Mouse (Mus musculus) intestine, embryonic 16.5 days (tissue): ENCODE results near the gene Rps3. TPM values are rescaled to one million over a fixed set of nuclear protein-coding genes. Genes with fewer than 3 reads are reported as not detected.

Experiments used
- ATAC-seq: fragments of 200-750 bp; cut with Nextera tagmentation; 2 replicates; pipeline ENCODE4 v1.8.0; 2017; ENCODE audit warnings: moderate TSS enrichment, moderate library complexity
- H3K27ac ChIP-seq: fragments of 300-500 bp; sonication (generic); 2 replicates; pipeline ENCODE4 v1.5.1; 2014; ENCODE audit warnings: mild to moderate bottlenecking, low read length
- H3K27me3 ChIP-seq: fragments of 300-500 bp; sonication (generic); replicated peaks from 2 replicates; pipeline ENCODE4 v1.6.1; 2014; ENCODE audit warnings: low read length, control low read depth, mixed read lengths; ENCODE audit not compliant: control insufficient read depth, insufficient read depth
- H3K36me3 ChIP-seq: fragments of 300-500 bp; sonication (generic); 2 replicates; pipeline ENCODE4 v1.6.1; 2014; ENCODE audit warnings: low read length, control low read depth; ENCODE audit not compliant: control insufficient read depth, insufficient read depth
- H3K4me1 ChIP-seq: fragments of 300-500 bp; sonication (generic); 2 replicates; pipeline ENCODE4 v1.6.1; 2014; ENCODE audit warnings: low read length, control low read depth, mixed read lengths; ENCODE audit not compliant: control insufficient read depth, insufficient read depth
- H3K4me2 ChIP-seq: fragments of 300-500 bp; sonication (generic); 2 replicates; pipeline ENCODE4 v1.6.1; 2014; ENCODE audit warnings: low read depth, low read length, control low read depth
- H3K4me3 ChIP-seq: fragments of 300-500 bp; sonication (generic); 2 replicates; pipeline ENCODE4 v1.5.1; 2014; ENCODE audit warnings: mild to moderate bottlenecking, low read length
- H3K9ac ChIP-seq: fragments of 300-500 bp; sonication (generic); 2 replicates; pipeline ENCODE4 v1.6.1; 2014; ENCODE audit warnings: low read depth, low read length
- H3K9me3 ChIP-seq: fragments of 300-500 bp; sonication (generic); 2 replicates; pipeline ENCODE4 v1.6.1; 2016; ENCODE audit warnings: low read length, control low read depth; ENCODE audit not compliant: control insufficient read depth
- WGBS: fragments of 180-500 bp; shearing (Covaris S2); extraction: QIAGEN DNeasy Blood & Tissue Kit; methylation state at CpG from one replicate; pipeline ENCODE4 v1.1.7; 2014; 5-methylcytosine and 5-hydroxymethylcytosine counted together
- polyA plus RNA-seq: library from polyadenylated mRNA; unstranded; fragments of >200 nt; fragmentation: Nextera tagmentation; extraction: Ambion mirVana; gene quantifications from 2 replicates; pipeline ENCODE4 v1.2.1, GENCODE M21; 2015

Gene Rps3
- polyA plus RNA-seq, 1 experiment from 2014 or later, result 816 TPM

DNA sequence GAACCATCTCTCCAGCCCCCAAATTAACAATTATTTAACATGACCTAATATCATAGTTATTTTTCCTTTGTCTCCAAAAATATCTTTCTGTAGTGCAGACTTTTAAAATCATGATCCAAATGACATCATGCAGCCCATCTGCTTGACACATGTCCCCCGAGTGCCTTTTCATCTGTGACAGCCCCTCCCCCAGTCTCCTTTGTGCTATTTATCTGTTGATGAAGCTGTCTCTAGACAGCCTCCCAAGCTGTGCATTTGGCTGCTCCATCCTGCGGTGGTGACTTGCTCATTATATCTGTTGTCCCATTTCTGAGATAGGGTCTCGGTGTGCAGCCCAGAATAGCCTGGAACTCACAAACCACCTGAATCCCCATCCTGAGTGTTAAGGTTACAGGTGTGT, 33.8 kb downstream of the Rps3 start:
- H3K4me2 ChIP-seq, result no peak overlapping the region
- 71% methylated on average over 3 of the region's 3 CpGs for WGBS
- H3K27ac ChIP-seq, result no peak overlapping the region
- no peaks in the 10 kb centered on the region for H3K36me3 ChIP-seq
- ATAC-seq, result no peak
- H3K9me3 ChIP-seq, result no peaks in the 10 kb centered on the region
- no peaks in the 10 kb centered on the region for H3K4me1 ChIP-seq
- no peak overlapping the region for H3K9ac ChIP-seq
- no peak overlapping the region for H3K4me3 ChIP-seq
- H3K27me3 ChIP-seq, result no peaks in the 10 kb centered on the region

DNA sequence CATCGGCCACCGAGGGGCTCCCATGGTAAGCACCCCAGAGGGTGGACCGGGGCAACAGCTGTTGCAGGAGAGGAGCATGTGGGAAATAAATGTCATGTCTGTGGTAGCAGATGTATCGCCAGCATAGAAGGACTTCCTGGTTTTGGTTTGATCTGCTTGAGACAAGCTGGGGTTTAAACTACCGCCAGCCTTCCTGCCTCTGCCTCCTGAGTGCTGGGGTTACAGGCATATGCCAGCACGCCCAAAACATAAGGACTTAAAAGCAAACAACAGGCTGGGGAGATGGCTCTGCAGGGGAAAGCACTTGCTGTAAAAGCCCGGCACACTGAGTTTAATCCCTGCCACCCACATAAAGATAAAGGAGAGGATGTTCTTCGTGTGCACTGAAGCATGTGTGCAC, 34.5 kb downstream of the Rps3 start:
- Histone ChIP-seq H3K4me1 (no peaks in the 10 kb centered on the region), H3K9ac (no peak overlapping the region), H3K27me3 (no peaks in the 10 kb centered on the region), H3K9me3 (no peaks in the 10 kb centered on the region), H3K27ac (no peak overlapping the region), H3K36me3 (no peaks in the 10 kb centered on the region), H3K4me3 (no peak overlapping the region), H3K4me2 (no peak overlapping the region)
- ATAC-seq, result no peak
- WGBS, result 61% methylated on average over 8 of the region's 8 CpGs

- Histone ChIP-seq H3K36me3 (no peaks in the 10 kb centered on the region), H3K4me2 (no peak overlapping the region), H3K9me3 (no peaks in the 10 kb centered on the region), H3K27me3 (no peaks in the 10 kb centered on the region), H3K4me1 (no peaks in the 10 kb centered on the region), H3K27ac (no peak overlapping the region), H3K4me3 (no peak overlapping the region), H3K9ac (no peak overlapping the region)
- 74% methylated on average over 5 of the region's 5 CpGs for WGBS
- ATAC-seq, result no peak
These were observed 34.9 kb downstream of the Rps3 start for GRCm38 (mm10) chr7:99448619-99449018.

DNA sequence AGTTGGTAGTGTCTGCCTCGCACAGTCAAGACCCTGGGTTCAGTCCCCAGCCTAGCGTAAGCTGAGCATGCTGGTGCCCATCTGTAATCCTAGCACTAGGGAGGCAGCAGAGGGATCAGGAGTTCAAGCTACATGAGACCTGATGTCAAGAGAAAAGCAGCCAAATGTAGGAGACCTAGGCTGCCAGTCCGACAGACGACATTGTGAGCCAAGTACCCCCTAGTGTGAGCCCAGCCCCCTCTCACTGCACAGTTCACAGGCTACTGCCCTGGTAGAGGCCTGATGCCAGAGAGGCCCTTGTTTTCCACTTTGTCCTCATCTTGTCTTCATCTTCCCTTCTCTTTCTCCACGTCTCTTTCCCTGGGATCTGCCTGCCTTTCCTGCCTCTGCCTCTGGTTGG, 36.2 kb downstream of the Rps3 start:
- WGBS, result 79% methylated on average over 5 of the region's 5 CpGs

DNA sequence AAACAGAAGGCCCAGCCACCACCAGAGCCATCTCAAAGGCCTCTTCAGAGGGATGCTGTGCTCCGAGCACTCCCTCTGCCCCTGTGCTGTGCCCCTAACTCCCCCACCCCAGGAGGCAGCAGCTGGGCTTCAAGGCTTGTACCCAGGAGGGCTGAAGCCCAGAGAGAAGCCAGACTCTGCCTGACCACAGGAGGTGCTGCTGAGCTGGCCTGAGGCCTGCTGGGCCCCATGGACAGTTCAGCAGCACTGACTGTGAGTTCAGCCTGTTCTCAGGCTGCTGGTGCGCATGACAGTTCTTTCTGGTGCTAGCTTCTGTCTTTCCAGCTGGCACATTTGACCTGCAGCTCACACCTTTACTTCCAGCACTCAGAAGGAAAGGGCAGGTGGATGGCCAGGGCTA, 37.7 kb downstream of the Rps3 start:
- no peak for ATAC-seq
- no peak overlapping the region for H3K4me2 ChIP-seq
- no peak overlapping the region for H3K9ac ChIP-seq
- no peaks in the 10 kb centered on the region for H3K9me3 ChIP-seq
- 79% methylated on average over 2 of the region's 2 CpGs for WGBS
- H3K4me1 ChIP-seq, result peaks cover 9% of the 10 kb centered on the region
- no peak overlapping the region for H3K27ac ChIP-seq
- no peaks in the 10 kb centered on the region for H3K36me3 ChIP-seq
- no peaks in the 10 kb centered on the region for H3K27me3 ChIP-seq
- H3K4me3 ChIP-seq, result no peak overlapping the region

More for the DNA sequence above, 36.2 kb downstream of the Rps3 start:
- Histone ChIP-seq H3K9me3 (no peaks in the 10 kb centered on the region), H3K4me3 (no peak overlapping the region), H3K27ac (no peak overlapping the region), H3K9ac (no peak overlapping the region), H3K36me3 (no peaks in the 10 kb centered on the region), H3K4me2 (no peak overlapping the region), H3K27me3 (no peaks in the 10 kb centered on the region), H3K4me1 (no peaks in the 10 kb centered on the region)
- no peak for ATAC-seq

GRCm38 (mm10) chr7:99444012-99444411, 39.5 kb downstream of the Rps3 start:
- Histone ChIP-seq H3K36me3 (no peaks in the 10 kb centered on the region), H3K4me1 (peaks cover 9% of the 10 kb centered on the region), H3K9ac (no peak overlapping the region), H3K4me3 (no peak overlapping the region), H3K27me3 (no peaks in the 10 kb centered on the region), H3K27ac (no peak overlapping the region), H3K4me2 (no peak overlapping the region), H3K9me3 (no peaks in the 10 kb centered on the region)
- WGBS, result 64% methylated on average over 6 of the region's 6 CpGs
- no peak for ATAC-seq

DNA sequence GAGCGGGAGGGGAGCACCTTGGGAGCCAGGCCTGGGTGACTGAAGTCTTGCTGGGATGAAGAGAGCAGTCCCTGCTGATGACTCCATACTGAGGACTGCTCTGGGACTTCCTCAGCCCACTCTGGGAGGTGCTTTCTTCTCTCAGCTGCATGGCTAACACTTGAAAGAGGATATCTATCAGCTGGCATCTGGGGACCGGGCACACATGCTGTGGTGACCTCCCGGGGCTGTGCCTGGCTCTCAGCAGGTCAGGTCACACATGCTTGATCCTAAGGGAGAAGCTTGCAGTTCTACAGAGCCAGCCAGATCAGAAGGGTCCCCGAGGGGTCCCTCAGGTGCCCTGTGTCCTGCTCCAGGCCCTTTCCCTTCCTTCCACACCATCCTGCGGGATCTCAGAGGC, 40.4 kb downstream of the Rps3 start:
- Histone ChIP-seq H3K4me3 (no peak overlapping the region), H3K9me3 (no peaks in the 10 kb centered on the region), H3K4me2 (no peak overlapping the region), H3K4me1 (peaks cover 9% of the 10 kb centered on the region), H3K27me3 (no peaks in the 10 kb centered on the region), H3K27ac (no peak overlapping the region; the same call in 1 of the 2 replicates), H3K9ac (no peak overlapping the region; the same call in 1 of the 2 replicates), H3K36me3 (no peaks in the 10 kb centered on the region)
- whole genome bisulfite sequencing, result 65% methylated on average over 5 of the region's 5 CpGs
- no peak for ATAC-seq

DNA sequence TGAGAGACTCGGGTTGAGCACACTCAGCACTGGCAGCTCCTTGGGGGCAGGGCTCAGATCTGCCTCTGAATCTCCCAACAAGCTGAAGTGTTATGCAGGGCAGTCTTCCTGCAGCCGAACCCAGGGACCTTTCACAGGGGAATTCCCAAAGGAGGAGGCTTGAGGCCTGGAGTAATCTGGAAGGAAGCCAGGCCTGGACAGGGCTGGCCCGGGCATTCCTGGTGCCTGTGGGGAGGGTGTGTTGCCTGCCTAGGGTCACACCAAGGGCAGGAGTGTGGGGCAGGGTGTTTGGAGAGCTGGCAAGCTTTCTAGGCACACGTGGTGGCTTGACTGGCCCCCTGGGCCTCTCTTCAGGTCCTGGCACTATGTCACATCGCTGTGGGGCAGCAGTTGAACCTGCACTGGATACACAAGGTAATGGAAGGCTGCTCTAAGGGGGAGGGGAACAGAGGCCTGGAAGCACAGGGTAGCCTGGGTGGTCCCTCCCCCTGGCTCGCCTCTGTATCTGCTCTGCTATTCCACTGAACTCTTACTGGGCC, 41.9 kb downstream of the Rps3 start:
- Histone ChIP-seq H3K4me3 (no peak overlapping the region), H3K27ac (peak overlapping the region; percentile 61), H3K9me3 (no peaks in the 10 kb centered on the region), H3K27me3 (no peaks in the 10 kb centered on the region), H3K4me2 (no peak overlapping the region), H3K9ac (peak overlapping the region; percentile 40), H3K4me1 (peaks cover 9% of the 10 kb centered on the region), H3K36me3 (no peaks in the 10 kb centered on the region)
- ATAC-seq, result peak; percentile 75
- 26% methylated on average over 6 of the region's 6 CpGs for WGBS

DNA sequence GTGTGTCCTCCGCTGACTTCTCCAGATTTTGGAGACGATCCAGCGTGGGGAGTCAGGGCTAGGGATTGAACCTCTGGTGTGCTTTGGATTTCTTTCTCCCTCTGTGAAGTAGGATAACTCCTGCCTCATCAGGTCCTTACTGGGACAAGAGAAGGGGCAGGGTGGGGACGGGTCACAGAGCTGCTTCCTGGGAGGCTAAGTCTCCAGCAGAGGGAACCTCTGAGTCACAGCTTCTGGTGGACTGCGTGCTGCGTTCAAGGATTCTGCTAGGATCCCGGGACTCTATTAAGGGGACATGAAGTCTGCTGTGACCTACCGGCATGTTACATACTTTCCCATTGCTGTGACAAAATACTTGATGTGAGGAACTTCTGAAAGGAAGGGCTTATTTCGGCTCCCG, 44.7 kb downstream of the Rps3 start:
- Histone ChIP-seq H3K27ac (no peak overlapping the region), H3K9me3 (no peaks in the 10 kb centered on the region), H3K4me1 (peaks cover 13% of the 10 kb centered on the region), H3K4me3 (no peak overlapping the region), H3K9ac (no peak overlapping the region), H3K36me3 (no peaks in the 10 kb centered on the region), H3K4me2 (no peak overlapping the region), H3K27me3 (no peaks in the 10 kb centered on the region)
- ATAC-seq, result no peak
- WGBS, result 73% methylated on average over 10 of the region's 10 CpGs

DNA sequence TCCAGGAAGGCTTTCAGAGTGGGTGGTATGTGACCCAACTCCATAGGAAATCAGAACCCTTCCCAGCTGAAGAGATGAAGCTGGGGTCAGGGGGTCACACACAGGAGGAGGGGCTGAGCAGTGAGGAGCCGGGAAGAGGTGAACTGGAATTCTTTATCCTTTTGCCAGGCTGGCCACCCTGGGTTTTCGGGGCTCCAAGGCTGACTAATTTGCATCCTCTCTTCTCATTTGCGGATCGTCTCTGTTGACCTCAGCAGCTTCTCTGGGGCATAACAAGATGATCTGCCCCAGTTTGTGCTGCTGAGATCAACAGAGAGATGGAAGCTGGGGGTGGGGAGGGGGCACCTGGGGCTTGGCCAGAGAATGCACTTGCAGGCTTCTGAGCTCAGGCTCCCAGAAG, 47.0 kb downstream of the Rps3 start:
- no peak for ATAC-seq
- no peaks in the 10 kb centered on the region for H3K27me3 ChIP-seq
- no peak overlapping the region for H3K9ac ChIP-seq
- H3K9me3 ChIP-seq, result no peaks in the 10 kb centered on the region
- no peak overlapping the region for H3K4me3 ChIP-seq
- no peak overlapping the region for H3K27ac ChIP-seq
- H3K4me1 ChIP-seq, result peaks cover 9% of the 10 kb centered on the region
- H3K4me2 ChIP-seq, result no peak overlapping the region
- no peaks in the 10 kb centered on the region for H3K36me3 ChIP-seq
- 25% methylated on average over 4 of the region's 4 CpGs for WGBS
